Mouse (Mus musculus) thymus, adult 2 months (tissue): Measurements from ENCODE around the gene Ptcd2.
"Not testable (repeated sequence)": the region's sequence is repeated elsewhere in the genome, so short reads cannot be mapped to it uniquely, and the experiment has no call there.

Experiments
- CTCF ChIP-seq: fragments of 200-500 bp; IDR thresholded peaks from 2 replicates; pipeline ENCODE4 v1.5.1; 2012; ENCODE audit warnings: mild to moderate bottlenecking, control low read depth, low read length, moderate library complexity, borderline replicate concordance; ENCODE audit not compliant: control insufficient read depth, poor library complexity, insufficient read depth; ENCODE audit errors: extremely low read depth
- POLR2A ChIP-seq: fragments of 200-500 bp; IDR thresholded peaks from 2 replicates; pipeline ENCODE4 v1.6.1; 2012; ENCODE audit warnings: mild to moderate bottlenecking, low read length, control low read depth, moderate library complexity; ENCODE audit not compliant: control insufficient read depth, poor library complexity, insufficient read depth; ENCODE audit errors: extremely low read depth

GRCm38 (mm10) chr13:99322915-99323314 is 21.6 kb downstream of the Ptcd2 start:
- TF ChIP-seq CTCF, POLR2A: not testable (repeated sequence)
